In the genomic region with DNA sequence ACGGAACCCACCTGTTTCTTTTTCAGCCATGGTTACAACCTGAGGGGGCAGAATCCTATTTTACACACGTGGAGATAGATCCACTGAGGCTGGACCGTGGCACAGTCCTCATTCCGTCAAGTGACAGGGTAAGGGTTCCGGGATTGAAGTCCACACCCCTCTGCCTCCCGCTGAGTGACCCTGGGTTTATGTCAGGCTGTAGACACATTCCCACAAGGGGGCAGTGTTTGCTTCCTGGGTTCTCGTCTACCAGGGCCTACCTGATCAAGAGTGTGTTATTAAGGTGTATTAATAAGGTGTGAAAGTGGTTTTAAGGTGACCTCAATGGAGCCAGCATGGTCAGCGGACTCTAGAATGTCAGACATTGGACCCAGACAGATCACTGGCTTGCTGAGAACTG, we compare ENCODE assay signal across 9 mouse cellular contexts. TPM values are rescaled to one million over a fixed set of nuclear protein-coding genes. Genes with fewer than 3 reads are reported as not detected.
DNase-seq lines count a peak whose midpoint lies in the region; ATAC-seq and TF ChIP-seq lines count a peak whose summit lies in the region.
"Had no signal": no experiment of that assay in that cellular context is flagged by ENCODE, and none has a peak within 500 bp of the region (broad histone marks: within the 10 kb centered on the region; RNA-seq: fewer than 3 reads in every experiment).

No protein-coding gene starts in this region.

- H3K4me1 ChIP-seq in intestine, postnatal 0 days (replicated peaks; ENCODE audit: control insufficient read depth, insufficient read depth, low read length) = no peaks in the 10 kb centered on the region
- H3K4me1 ChIP-seq in forebrain, postnatal 0 days (ENCODE audit: insufficient read depth) = no peaks in the 10 kb centered on the region

- H3K4me3 ChIP-seq in intestine, postnatal 0 days (ENCODE audit: low read depth, low read length) = no peak overlapping the region
- no peak overlapping the region for H3K4me3 ChIP-seq in forebrain, postnatal 0 days (ENCODE audit: low read depth, low read length)

- no peaks in the 10 kb centered on the region for H3K9me3 ChIP-seq in intestine, postnatal 0 days (ENCODE audit: control insufficient read depth)
- no peaks in the 10 kb centered on the region for H3K9me3 ChIP-seq in forebrain, postnatal 0 days (ENCODE audit: low read length)

- peak; percentile 85 for TF ChIP-seq CTCF in intestine, postnatal 0 days (IDR thresholded peaks at IDR 0.05; ENCODE audit: low read depth)
- no peak for TF ChIP-seq CTCF in forebrain, postnatal 0 days (IDR thresholded peaks at IDR 0.05; ENCODE audit: low read depth)

- H3K9ac ChIP-seq in intestine, postnatal 0 days (ENCODE audit: low read depth, low read length) = no peak overlapping the region
- no peak overlapping the region for H3K9ac ChIP-seq in forebrain, postnatal 0 days

- ATAC-seq in intestine, postnatal 0 days = peak; percentile 85
- ATAC-seq in forebrain, postnatal 0 days = no peak

- H3K4me2 ChIP-seq in intestine, postnatal 0 days (replicated peaks; ENCODE audit: low read depth) = peak overlapping the region; percentile 18; the same call in 1 of the 2 replicates
- no peak overlapping the region for H3K4me2 ChIP-seq in forebrain, postnatal 0 days (ENCODE audit: low read depth)

- 26% methylated on average over 8 of the region's 8 CpGs for WGBS in intestine, postnatal 0 days
- 50% methylated on average over 8 of the region's 8 CpGs for WGBS in forebrain, postnatal 0 days

- intact Hi-C loops in gastrocnemius, postnatal 14 days (cut with DNase I; ENCODE audit: low total_unique reads) = loop anchor here (5.0 kb wide), 1 partner anchor 55 kb away; no protein-coding TSS in a partner anchor

- H3K27ac ChIP-seq in intestine, postnatal 0 days (ENCODE audit: low read depth, low read length) = no peak overlapping the region
- H3K27ac ChIP-seq in forebrain, postnatal 0 days (ENCODE audit: low read depth, low read length) = no peak overlapping the region

- no peaks in the 10 kb centered on the region for H3K27me3 ChIP-seq in intestine, postnatal 0 days (replicated peaks; ENCODE audit: control insufficient read depth, insufficient read depth, low read length)
- no peaks in the 10 kb centered on the region for H3K27me3 ChIP-seq in forebrain, postnatal 0 days (ENCODE audit: insufficient read depth, low read length)

- H3K36me3 ChIP-seq in intestine, postnatal 0 days (ENCODE audit: control insufficient read depth, insufficient read depth) = no peaks in the 10 kb centered on the region
- H3K36me3 ChIP-seq in forebrain, postnatal 0 days (ENCODE audit: insufficient read depth) = no peaks in the 10 kb centered on the region

- DNase-seq in gastrocnemius, adult 18-20 months (ENCODE audit: low spot score) = peak; percentile 4
- DNase-seq in gastrocnemius, postnatal 14 days = no peak
- DNase-seq in 3T3-L1 (ENCODE audit: low read depth, low spot score) = peak; percentile 46
- DNase-seq in adrenal gland, adult 18-20 months (ENCODE audit: low spot score in 2 of 2) = peak; percentile 43
- peak; percentile 63 for DNase-seq in naive thymus-derived CD4-positive, alpha-beta T cell, adult 2 months (ENCODE audit: low read depth)
- no peak for DNase-seq in forebrain, postnatal 0 days
- DNase-seq in cerebellum, adult 11-12 months = no peak

RNA-seq across cellular contexts. Expression of a gene that starts 8.8 kb away (rescaled TPM):
- 1 to 10 TPM; 1.1 to 1.3 TPM for total RNA-seq in gastrocnemius, adult 18-20 months (2021)
- total RNA-seq in gastrocnemius, postnatal 14 days (2021) = under 1 TPM; 0.89 to 0.98 TPM
- total RNA-seq in adrenal gland, adult 18-20 months (2021) = under 1 TPM; 0.33 to 0.42 TPM
- 0.13 TPM in 1 of 2 replicates, not detected in the other for polyA plus RNA-seq in intestine, postnatal 0 days (2015; fragmentation: Nextera tagmentation; extraction: Ambion mirVana)
- total RNA-seq in forebrain, postnatal 0 days (2014; rRNA removed) = 0.23 TPM in 1 of 2 replicates, not detected in the other
- polyA plus RNA-seq in forebrain, postnatal 0 days (2015; fragmentation: Nextera tagmentation; extraction: Ambion mirVana) = not detected in 2 replicates

RNA-seq across cellular contexts. Expression of a gene that starts 28.5 kb away (rescaled TPM):
- total RNA-seq in gastrocnemius, adult 18-20 months (2021) = not detected
- not detected for total RNA-seq in gastrocnemius, postnatal 14 days (2021)
- not detected for total RNA-seq in adrenal gland, adult 18-20 months (2021)
- 0.07 TPM in 1 of 2 replicates, not detected in the other for polyA plus RNA-seq in intestine, postnatal 0 days (2015; fragmentation: Nextera tagmentation; extraction: Ambion mirVana)
- total RNA-seq in forebrain, postnatal 0 days (2014; rRNA removed) = not detected in 2 replicates
- polyA plus RNA-seq in forebrain, postnatal 0 days (2015; fragmentation: Nextera tagmentation; extraction: Ambion mirVana) = not detected in 2 replicates
- total RNA-seq: left cerebral cortex, postnatal 10 days had no signal

RNA-seq across cellular contexts. Expression of a gene that starts 49.7 kb away (rescaled TPM):
- total RNA-seq in gastrocnemius, adult 18-20 months (2021) = not detected
- total RNA-seq in gastrocnemius, postnatal 14 days (2021) = not detected
- not detected for total RNA-seq in adrenal gland, adult 18-20 months (2021)
- polyA plus RNA-seq in intestine, postnatal 0 days (2015; fragmentation: Nextera tagmentation; extraction: Ambion mirVana) = not detected in 2 replicates
- total RNA-seq in forebrain, postnatal 0 days (2014; rRNA removed) = not detected in 2 replicates
- 0.07 TPM in 1 of 2 replicates, not detected in the other for polyA plus RNA-seq in forebrain, postnatal 0 days (2015; fragmentation: Nextera tagmentation; extraction: Ambion mirVana)

RNA-seq across cellular contexts. Expression of a gene that starts 55.5 kb away (rescaled TPM):
- 1 to 10 TPM; 2.9 TPM for total RNA-seq in gastrocnemius, adult 18-20 months (2021)
- 1 to 10 TPM; 6.6 to 7.8 TPM for total RNA-seq in gastrocnemius, postnatal 14 days (2021)
- total RNA-seq in adrenal gland, adult 18-20 months (2021) = 10 to 100 TPM; 10.6 to 11.8 TPM
- polyA plus RNA-seq in intestine, postnatal 0 days (2015; fragmentation: Nextera tagmentation; extraction: Ambion mirVana) = 8.0 and 8.2 TPM in 2 replicates
- total RNA-seq in forebrain, postnatal 0 days (2014; rRNA removed) = 24.0 and 34.0 TPM in 2 replicates
- polyA plus RNA-seq in forebrain, postnatal 0 days (2015; fragmentation: Nextera tagmentation; extraction: Ambion mirVana) = 9.1 and 10.9 TPM in 2 replicates

Comparison
In these comparisons a context has a peak if more than half of its experiments do, and no peak if none do; other contexts are left out.
1. DNase-seq: peak in gastrocnemius, adult 18-20 months (single experiment), 3T3-L1 (single experiment), adrenal gland, adult 18-20 months (2 of 2) and naive thymus-derived CD4-positive, alpha-beta T cell, adult 2 months (single experiment); none in gastrocnemius, postnatal 14 days (single experiment), forebrain, postnatal 0 days (single experiment) and cerebellum, adult 11-12 months (single experiment).